Mouse (Mus musculus) forebrain, embryonic 16.5 days (tissue): Measurements from ENCODE around the gene Rnf208. TPM values are rescaled to one million over a fixed set of nuclear protein-coding genes. Genes with fewer than 3 reads are reported as not detected.

Source experiments
- ATAC-seq: fragments of 200-750 bp; cut with Nextera tagmentation; 2 replicates; pipeline ENCODE4 v1.8.0; 2017; ENCODE audit warnings: mild to moderate bottlenecking, moderate library complexity
- H3K27ac ChIP-seq: fragments of 300-500 bp; sonication (generic); 2 replicates; pipeline ENCODE4 v1.5.1; 2014; ENCODE audit warnings: low read length, control low read depth
- H3K27me3 ChIP-seq: fragments of 300-500 bp; sonication (generic); replicated peaks from 2 replicates; pipeline ENCODE4 v1.6.1; 2014; ENCODE audit warnings: low read length; ENCODE audit not compliant: control insufficient read depth, insufficient read depth
- H3K36me3 ChIP-seq: fragments of 300-500 bp; sonication (generic); 2 replicates; pipeline ENCODE4 v1.6.1; 2014; ENCODE audit not compliant: control insufficient read depth, insufficient read depth
- H3K4me1 ChIP-seq: fragments of 300-500 bp; sonication (generic); replicated peaks from 2 replicates; pipeline ENCODE4 v1.6.1; 2014; ENCODE audit warnings: low read length; ENCODE audit not compliant: control insufficient read depth, insufficient read depth
- H3K4me2 ChIP-seq: fragments of 300-500 bp; sonication (generic); 2 replicates; pipeline ENCODE4 v1.6.1; 2014; ENCODE audit warnings: mild to moderate bottlenecking, low read length, control low read depth
- H3K4me3 ChIP-seq: fragments of 300-500 bp; sonication (generic); replicated peaks from 2 replicates; pipeline ENCODE4 v1.5.1; 2014; ENCODE audit warnings: mild to moderate bottlenecking, low read length, control low read depth
- H3K9ac ChIP-seq: fragments of 300-500 bp; sonication (generic); replicated peaks from 2 replicates; pipeline ENCODE4 v1.6.1; 2014; ENCODE audit warnings: low read depth, low read length, control low read depth
- H3K9me3 ChIP-seq: fragments of 300-500 bp; sonication (generic); 2 replicates; pipeline ENCODE4 v1.6.1; 2016; ENCODE audit warnings: low read length; ENCODE audit not compliant: control insufficient read depth
- WGBS: fragments of 180-500 bp; shearing (Covaris S2); extraction: QIAGEN DNeasy Blood & Tissue Kit; methylation state at CpG from one replicate; pipeline ENCODE4 v1.1.7; 2014; 5-methylcytosine and 5-hydroxymethylcytosine counted together
- polyA plus RNA-seq: library from polyadenylated mRNA; unstranded; fragments of >200 nt; fragmentation: Nextera tagmentation; extraction: Ambion mirVana; gene quantifications from 2 replicates; pipeline ENCODE4 v1.2.1, GENCODE M21; 2015

Rnf208 gene
- polyA plus RNA-seq, 1 experiment from 2014 or later, result 106 TPM

DNA sequence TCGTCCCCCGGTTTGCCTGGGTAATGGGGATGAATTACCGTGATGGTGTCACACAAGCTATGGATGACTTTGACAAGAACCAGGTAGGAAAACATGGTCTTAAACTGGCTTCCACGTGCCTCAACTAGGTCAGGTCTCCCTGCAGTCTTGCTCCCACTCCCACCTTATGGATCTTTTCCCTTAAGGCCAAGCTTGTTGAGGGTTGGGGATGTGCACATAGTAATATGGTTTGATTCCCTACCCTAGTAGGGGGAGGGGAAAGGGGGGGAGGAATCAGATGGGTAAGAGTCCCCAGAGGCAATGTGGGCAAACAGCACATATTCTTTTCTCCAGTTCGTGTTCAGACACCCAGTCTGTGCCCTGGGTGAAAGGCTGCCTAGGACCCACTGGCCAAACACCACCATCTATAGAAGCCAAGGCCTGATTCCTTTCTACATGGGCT is 20.7 kb upstream of the Rnf208 start:
- no peak for ATAC-seq
- H3K9ac ChIP-seq, result no peak overlapping the region
- H3K27me3 ChIP-seq, result no peaks in the 10 kb centered on the region
- H3K36me3 ChIP-seq, result no peaks in the 10 kb centered on the region
- no peak overlapping the region for H3K27ac ChIP-seq
- H3K4me2 ChIP-seq, result no peak overlapping the region
- H3K4me1 ChIP-seq, result peaks cover 14% of the 10 kb centered on the region
- H3K9me3 ChIP-seq, result no peaks in the 10 kb centered on the region
- no peak overlapping the region for H3K4me3 ChIP-seq
- WGBS, result 74% methylated on average over 5 of the region's 5 CpGs

DNA sequence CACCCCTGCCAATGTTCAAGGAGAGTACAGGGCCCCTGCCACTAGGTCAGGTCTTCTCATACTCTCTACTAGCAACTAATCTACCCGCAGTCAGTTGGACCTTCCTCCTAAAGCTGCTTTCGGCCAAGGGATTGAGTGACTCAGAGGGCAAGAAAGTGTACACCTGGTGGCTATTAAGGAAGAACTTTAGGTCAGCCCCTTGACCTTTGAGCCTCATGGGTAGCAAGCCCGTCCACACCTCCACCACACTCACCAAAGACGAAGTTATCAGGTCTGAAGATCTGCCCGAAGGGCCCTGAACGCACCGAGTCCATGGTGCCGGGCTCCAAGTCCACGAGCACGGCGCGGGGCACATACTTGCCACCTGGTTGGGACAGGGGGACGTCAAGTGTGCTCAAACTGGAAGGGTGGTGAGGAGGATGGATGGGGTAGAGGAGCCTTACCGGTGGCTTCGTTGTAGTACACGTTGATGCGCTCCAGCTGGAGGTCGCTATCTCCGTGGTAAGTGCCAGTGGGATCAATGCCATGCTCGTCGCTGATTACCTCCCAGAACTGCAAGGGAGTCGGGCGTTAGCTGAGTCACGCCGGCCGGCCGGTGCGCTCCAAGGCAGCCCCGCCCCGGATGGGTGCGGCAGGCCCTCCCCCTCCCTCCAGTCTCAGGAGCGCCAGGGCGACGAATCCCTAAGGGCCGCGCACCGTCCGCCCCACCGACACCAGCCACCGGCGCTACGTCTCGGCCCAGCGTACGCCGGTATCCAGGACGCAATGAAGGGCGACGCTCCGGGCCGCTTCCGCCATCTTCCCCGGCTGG is 18.2 kb upstream of the Rnf208 start:
- peak overlapping the region; percentile 93 for H3K4me3 ChIP-seq
- H3K9ac ChIP-seq, result peak overlapping the region; percentile 81
- H3K27ac ChIP-seq, result peak overlapping the region; percentile 90
- 3% methylated on average over 47 of the region's 53 CpGs for WGBS
- ATAC-seq, result peak; percentile 17
- peaks cover 16% of the 10 kb centered on the region for H3K4me1 ChIP-seq
- no peaks in the 10 kb centered on the region for H3K9me3 ChIP-seq
- H3K27me3 ChIP-seq, result no peaks in the 10 kb centered on the region
- H3K36me3 ChIP-seq, result no peaks in the 10 kb centered on the region
- peak overlapping the region; percentile 64 for H3K4me2 ChIP-seq

- Histone ChIP-seq H3K27ac (peak within 1 kb of the TSS; percentile 98), H3K36me3 (no peaks in the 10 kb centered on the region), H3K4me3 (peak within 1 kb of the TSS; percentile 93), H3K4me2 (peak within 1 kb of the TSS; percentile 64), H3K9ac (peak within 1 kb of the TSS; percentile 81), H3K27me3 (no peaks in the 10 kb centered on the region), H3K9me3 (no peaks in the 10 kb centered on the region), H3K4me1 (peaks cover 17% of the 10 kb centered on the region)
- WGBS, result 0% methylated on average over 17 of the region's 17 CpGs
- ATAC-seq, result no peak
Measured at GRCm38 (mm10) chr2:25224492-25224765, 17.6 kb upstream of the Rnf208 start, which contains the start of gene Tubb4b. Gene Tubb4b, minus strand, starts transcription at chr2:25224702.

GRCm38 (mm10) chr2:25224766-25225752 is 17.0 kb upstream of the Rnf208 start:
- H3K27me3 ChIP-seq, result no peaks in the 10 kb centered on the region
- peak overlapping the region; percentile 71 for H3K4me3 ChIP-seq
- peak overlapping the region; percentile 79 for H3K9ac ChIP-seq
- H3K36me3 ChIP-seq, result no peaks in the 10 kb centered on the region
- H3K27ac ChIP-seq, result peak overlapping the region; percentile 98
- H3K4me2 ChIP-seq, result peak overlapping the region; percentile 52
- WGBS, result 2% methylated on average over 41 of the region's 41 CpGs
- H3K4me1 ChIP-seq, result peaks cover 17% of the 10 kb centered on the region
- peak; percentile 97 for ATAC-seq
- no peaks in the 10 kb centered on the region for H3K9me3 ChIP-seq

GRCm38 (mm10) chr2:25225811-25226379 is 16.2 kb upstream of the Rnf208 start:
- WGBS, result 72% methylated on average over 8 of the region's 8 CpGs
- H3K9ac ChIP-seq, result no peak overlapping the region; the same call in 1 of the 2 replicates

GRCm38 (mm10) chr2:25226864-25227263 is 15.2 kb upstream of the Rnf208 start:
- Histone ChIP-seq H3K27ac (no peak overlapping the region), H3K36me3 (no peaks in the 10 kb centered on the region), H3K27me3 (no peaks in the 10 kb centered on the region), H3K4me2 (no peak overlapping the region), H3K4me3 (no peak overlapping the region), H3K9me3 (no peaks in the 10 kb centered on the region), H3K4me1 (peaks cover 17% of the 10 kb centered on the region), H3K9ac (no peak overlapping the region)
- 79% methylated on average over 5 of the region's 5 CpGs for WGBS
- no peak for ATAC-seq

More at GRCm38 (mm10) chr2:25225811-25226379, 16.2 kb upstream of the Rnf208 start:
- Histone ChIP-seq H3K9me3 (no peaks in the 10 kb centered on the region), H3K27ac (peak overlapping the region; percentile 98; the same call in 1 of the 2 replicates), H3K36me3 (no peaks in the 10 kb centered on the region), H3K4me3 (no peak overlapping the region), H3K4me2 (peak overlapping the region; percentile 52; the same call in 1 of the 2 replicates), H3K27me3 (no peaks in the 10 kb centered on the region), H3K4me1 (peaks cover 17% of the 10 kb centered on the region)
- ATAC-seq, result no peak

DNA sequence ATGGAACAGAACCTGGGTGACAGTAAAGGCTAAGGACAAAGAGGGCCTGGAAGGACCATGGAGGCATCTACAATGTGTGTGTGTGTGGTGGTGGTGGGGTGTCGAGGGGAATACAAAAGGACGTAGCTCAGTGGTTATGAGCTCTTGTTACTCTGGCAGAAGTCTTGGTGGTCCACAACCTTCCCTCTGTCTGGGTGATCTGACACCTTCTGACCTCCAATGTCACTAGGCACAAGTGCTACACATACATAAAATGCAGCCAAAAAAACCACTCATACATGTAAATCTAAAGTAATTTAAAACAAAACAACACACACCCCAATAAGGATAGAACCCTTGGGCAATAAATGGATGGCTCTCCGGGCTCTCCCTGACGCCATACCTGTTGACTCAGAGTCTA is 14.6 kb upstream of the Rnf208 start:
- ATAC-seq, result no peak
- Histone ChIP-seq H3K36me3 (no peaks in the 10 kb centered on the region), H3K4me3 (no peak overlapping the region), H3K9ac (no peak overlapping the region), H3K4me1 (peaks cover 17% of the 10 kb centered on the region), H3K9me3 (no peaks in the 10 kb centered on the region), H3K4me2 (no peak overlapping the region), H3K27ac (no peak overlapping the region), H3K27me3 (no peaks in the 10 kb centered on the region)
- 93% methylated on average over 4 of the region's 4 CpGs for WGBS

GRCm38 (mm10) chr2:25228431-25228889 is 13.6 kb upstream of the Rnf208 start:
- Histone ChIP-seq H3K27ac (peak overlapping the region; percentile 46; the same call in 1 of the 2 replicates), H3K36me3 (no peaks in the 10 kb centered on the region), H3K9ac (0 out of 2 replicates have a peak overlapping the region, but pooled peaks have one; percentile 9), H3K27me3 (no peaks in the 10 kb centered on the region), H3K9me3 (no peaks in the 10 kb centered on the region), H3K4me2 (peak overlapping the region; percentile 40), H3K4me3 (no peak overlapping the region), H3K4me1 (peaks cover 12% of the 10 kb centered on the region)
- 0% methylated on average over 7 of the region's 7 CpGs for WGBS
- ATAC-seq, result no peak
